Mouse (Mus musculus) thymus, adult 2 months (tissue): ENCODE measurements around the gene Sh3pxd2a.

Experiments used
- CTCF ChIP-seq: fragments of 200-500 bp; IDR thresholded peaks from 2 replicates; pipeline ENCODE4 v1.5.1; 2012; ENCODE audit warnings: mild to moderate bottlenecking, control low read depth, low read length, moderate library complexity, borderline replicate concordance; ENCODE audit not compliant: control insufficient read depth, poor library complexity, insufficient read depth; ENCODE audit errors: extremely low read depth
- POLR2A ChIP-seq: fragments of 200-500 bp; IDR thresholded peaks from 2 replicates; pipeline ENCODE4 v1.6.1; 2012; ENCODE audit warnings: mild to moderate bottlenecking, low read length, control low read depth, moderate library complexity; ENCODE audit not compliant: control insufficient read depth, poor library complexity, insufficient read depth; ENCODE audit errors: extremely low read depth

DNA sequence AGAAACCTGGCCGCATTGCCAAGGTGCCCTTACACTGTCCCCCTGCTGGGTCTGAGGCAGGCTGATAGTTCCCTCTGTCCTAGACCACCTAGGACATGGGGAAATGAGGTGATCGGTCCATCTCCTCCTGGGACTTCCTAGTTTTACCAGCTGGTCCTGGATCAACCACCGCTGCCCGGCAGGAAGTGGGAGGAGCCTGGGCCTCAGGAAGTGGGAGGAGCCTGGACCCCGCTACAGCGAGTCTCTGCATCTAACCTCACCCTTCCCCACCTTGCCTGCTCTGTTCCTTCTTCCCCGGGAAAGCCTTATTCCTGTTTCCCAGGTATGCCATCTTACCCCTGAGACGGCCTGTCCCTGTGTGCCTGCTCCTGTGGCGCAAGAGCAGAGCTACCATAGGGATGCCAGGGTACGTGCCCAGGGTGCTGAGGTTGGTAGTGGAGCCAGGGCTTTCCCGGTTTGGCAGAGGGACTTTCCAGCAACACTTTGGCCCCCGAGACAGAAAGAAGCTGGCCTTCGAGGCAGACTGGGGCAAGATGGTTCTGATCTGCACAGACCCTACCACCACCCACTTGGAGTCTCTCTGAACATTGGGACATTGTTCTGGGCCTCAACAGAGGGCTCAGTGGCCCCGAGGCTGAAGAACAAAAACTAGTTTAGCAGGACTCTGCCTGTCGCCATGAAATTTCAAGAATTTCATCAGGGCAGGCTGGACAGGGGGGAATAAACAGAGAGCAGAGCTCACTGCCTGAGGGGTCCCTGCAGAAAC lies 104.9 kb downstream of the Sh3pxd2a start:
- TF ChIP-seq CTCF = no peak
- TF ChIP-seq POLR2A = no peak
